Mouse (Mus musculus): Measurements from ENCODE around the gene Nprl2. TPM values are rescaled to one million over a fixed set of nuclear protein-coding genes. Genes with fewer than 3 reads are reported as not detected.

Gene Nprl2
- polyA plus RNA-seq, 1 experiment from 2014 or later, result 36.7 TPM

DNA sequence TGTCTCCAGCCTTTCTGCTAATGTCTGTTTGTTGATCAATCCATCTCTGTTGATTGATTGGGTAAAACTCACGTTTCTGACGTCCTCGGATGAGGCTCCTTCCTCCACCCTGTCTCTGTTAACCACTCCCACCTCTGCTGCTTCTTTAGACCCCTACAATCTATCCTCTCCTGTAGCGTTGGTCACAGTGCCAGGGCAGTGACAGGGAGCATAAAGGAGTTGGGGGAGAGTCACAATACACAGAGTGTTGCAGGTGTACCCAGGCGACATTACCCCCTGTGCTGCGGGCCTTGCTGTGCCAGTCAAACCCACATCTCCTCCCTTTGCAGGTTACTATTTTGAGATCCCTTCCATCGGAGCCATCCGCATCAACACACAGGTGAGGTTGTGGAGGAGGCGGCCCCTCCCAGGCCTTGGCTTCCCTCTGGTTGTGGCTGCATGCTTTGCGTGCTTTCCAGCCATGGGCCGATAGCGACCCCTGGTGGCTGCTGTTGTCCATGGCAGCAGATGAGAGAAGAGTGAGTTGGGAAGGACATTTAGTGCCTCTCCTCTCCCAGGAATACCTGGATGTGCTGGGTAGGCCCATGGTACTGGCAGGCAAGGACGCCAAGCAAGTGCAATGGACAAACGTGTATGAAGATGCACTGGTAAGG lies 27.6 kb upstream of the Nprl2 start:
- no peak overlapping the region; the same call in 1 of the 2 replicates for H3K4me3 ChIP-seq
- H3K27ac ChIP-seq, result no peak overlapping the region
- whole genome bisulfite sequencing, result 25% methylated on average over 14 of the region's 14 CpGs
- DNase-seq (ENCODE audit: extremely low spot score, low spot score), result peak; percentile 88
- H3K36me3 ChIP-seq (replicated peaks), result no peaks in the 10 kb centered on the region
- 0 out of 2 replicates have a peak, but pooled peaks cover 3% of the 10 kb centered on the region for H3K27me3 ChIP-seq (ENCODE audit: poor library complexity, severe bottlenecking)
- H3K4me1 ChIP-seq, result peaks cover 48% of the 10 kb centered on the region
- no peaks in the 10 kb centered on the region for H3K9me3 ChIP-seq

DNA sequence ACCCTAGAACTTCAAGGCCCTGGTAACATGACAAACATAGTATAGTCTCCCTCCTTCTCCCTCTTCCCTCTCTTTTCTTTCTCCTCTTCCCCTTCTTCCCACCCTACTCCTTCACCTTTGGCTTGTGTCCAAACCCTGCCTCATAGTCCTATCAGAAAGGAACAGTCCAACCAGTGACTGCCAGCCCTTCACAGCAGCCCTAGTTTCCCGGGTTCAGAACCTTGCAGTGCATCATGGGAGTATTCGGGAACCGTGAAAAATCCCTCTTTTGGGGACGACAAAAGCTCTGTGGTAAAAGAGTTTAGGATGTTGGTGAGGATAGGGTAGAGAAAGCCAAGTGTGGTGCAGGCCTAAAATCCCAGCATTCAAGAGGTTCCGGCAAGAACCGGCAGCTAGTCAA lies 21.7 kb upstream of the Nprl2 start:
- no peak for DNase-seq (ENCODE audit: extremely low spot score, low spot score)
- peaks cover 48% of the 10 kb centered on the region for H3K27me3 ChIP-seq (ENCODE audit: poor library complexity, severe bottlenecking)
- H3K4me3 ChIP-seq, result no peak overlapping the region
- H3K27ac ChIP-seq, result no peak overlapping the region
- 64% methylated on average over 6 of the region's 6 CpGs for WGBS
- H3K4me1 ChIP-seq, result peaks cover 24% of the 10 kb centered on the region
- H3K36me3 ChIP-seq (replicated peaks), result no peaks in the 10 kb centered on the region
- H3K9me3 ChIP-seq, result no peaks in the 10 kb centered on the region

DNA sequence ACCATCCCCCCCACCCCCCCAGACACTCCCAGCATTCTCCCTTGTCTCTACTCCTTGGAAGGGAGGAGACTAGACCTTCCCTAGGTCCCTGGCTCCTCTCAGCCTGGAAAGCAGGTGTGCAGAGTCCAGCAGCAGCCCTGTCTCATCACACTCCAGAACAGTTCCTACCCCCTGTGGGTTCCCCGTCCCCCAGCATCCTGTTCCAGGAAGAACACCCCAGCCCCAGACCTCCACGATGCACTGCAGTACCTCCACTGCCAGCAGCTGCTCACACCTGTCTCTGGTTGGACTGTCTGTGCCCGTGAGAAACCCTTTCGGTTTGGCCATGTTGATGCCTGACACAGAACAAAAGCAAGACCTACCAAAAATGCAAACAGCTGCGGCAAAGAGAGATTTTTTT lies 20.8 kb upstream of the Nprl2 start:
- 72% methylated on average over 5 of the region's 5 CpGs for WGBS
- Histone ChIP-seq H3K4me3 (no peak overlapping the region), H3K27me3 (ENCODE audit: poor library complexity, severe bottlenecking) (peaks cover 56% of the 10 kb centered on the region), H3K36me3 (replicated peaks) (no peaks in the 10 kb centered on the region), H3K9me3 (no peaks in the 10 kb centered on the region), H3K27ac (no peak overlapping the region), H3K4me1 (peaks cover 28% of the 10 kb centered on the region)
- no peak for DNase-seq (ENCODE audit: extremely low spot score, low spot score)

DNA sequence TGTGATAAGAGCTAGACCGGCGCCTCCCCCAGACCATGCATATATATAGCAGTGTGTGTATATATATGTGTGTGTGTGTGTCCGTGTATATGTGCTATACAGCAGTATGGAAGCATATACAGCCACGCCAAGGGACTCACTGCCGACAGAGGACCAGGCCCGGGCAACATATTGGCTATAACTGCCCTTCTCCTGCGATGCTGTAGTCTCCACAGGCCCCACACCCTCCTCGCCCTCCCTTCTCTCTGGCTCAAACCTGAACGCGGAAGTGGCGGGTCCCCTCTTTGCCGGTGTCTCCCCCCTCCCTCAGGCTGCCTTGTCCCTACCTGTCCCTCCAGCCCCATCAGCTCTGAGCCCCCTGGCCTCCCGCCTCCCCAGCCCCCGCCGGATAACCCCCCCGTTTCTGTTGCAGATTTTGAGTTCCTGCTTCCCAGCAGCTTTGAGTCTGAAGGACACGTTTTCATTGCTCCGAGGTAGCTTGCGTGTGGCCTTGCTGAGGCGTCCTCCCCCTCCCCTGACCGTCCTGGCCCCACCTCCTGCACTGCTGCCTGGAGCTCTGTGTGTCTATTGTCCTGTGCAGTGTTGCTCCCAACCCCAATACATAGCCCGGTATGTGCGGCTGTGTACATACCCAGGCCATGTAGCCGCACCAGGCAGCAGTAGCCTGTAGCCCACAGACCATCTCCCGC lies 20.2 kb upstream of the Nprl2 start:
- no peak for DNase-seq (ENCODE audit: extremely low spot score, low spot score)
- 24% methylated on average over 25 of the region's 25 CpGs for WGBS
- no peaks in the 10 kb centered on the region for H3K36me3 ChIP-seq (replicated peaks)
- H3K4me3 ChIP-seq, result peak overlapping the region; percentile 37
- H3K27ac ChIP-seq, result peak overlapping the region; percentile 68
- peaks cover 63% of the 10 kb centered on the region for H3K27me3 ChIP-seq (ENCODE audit: poor library complexity, severe bottlenecking)
- H3K9me3 ChIP-seq, result no peaks in the 10 kb centered on the region
- peaks cover 34% of the 10 kb centered on the region for H3K4me1 ChIP-seq

DNA sequence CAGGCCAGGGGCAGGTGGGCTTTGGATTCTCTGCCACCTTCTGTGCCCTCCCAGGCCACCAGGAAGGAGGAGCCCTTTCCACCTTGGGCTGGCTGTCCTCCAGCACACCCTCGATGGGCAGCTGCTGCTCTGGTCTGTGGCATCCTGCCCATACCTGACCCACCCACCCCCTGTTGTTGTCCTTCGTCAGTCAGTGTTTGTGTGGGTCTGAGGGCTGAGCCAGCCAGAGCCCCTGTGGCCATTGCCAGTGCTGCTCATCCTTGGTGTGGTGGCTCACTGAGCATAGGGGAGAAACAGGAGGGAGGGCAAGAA lies 19.7 kb upstream of the Nprl2 start:
- H3K4me1 ChIP-seq, result peaks cover 39% of the 10 kb centered on the region
- peak overlapping the region; percentile 37; the same call in 1 of the 2 replicates for H3K4me3 ChIP-seq
- H3K27ac ChIP-seq, result peak overlapping the region; percentile 68
- no peak for DNase-seq (ENCODE audit: extremely low spot score, low spot score)
- H3K9me3 ChIP-seq, result no peaks in the 10 kb centered on the region
- WGBS, result 42% methylated on average over 2 of the region's 2 CpGs
- no peaks in the 10 kb centered on the region for H3K36me3 ChIP-seq (replicated peaks)
- peaks cover 68% of the 10 kb centered on the region for H3K27me3 ChIP-seq (ENCODE audit: poor library complexity, severe bottlenecking)

DNA sequence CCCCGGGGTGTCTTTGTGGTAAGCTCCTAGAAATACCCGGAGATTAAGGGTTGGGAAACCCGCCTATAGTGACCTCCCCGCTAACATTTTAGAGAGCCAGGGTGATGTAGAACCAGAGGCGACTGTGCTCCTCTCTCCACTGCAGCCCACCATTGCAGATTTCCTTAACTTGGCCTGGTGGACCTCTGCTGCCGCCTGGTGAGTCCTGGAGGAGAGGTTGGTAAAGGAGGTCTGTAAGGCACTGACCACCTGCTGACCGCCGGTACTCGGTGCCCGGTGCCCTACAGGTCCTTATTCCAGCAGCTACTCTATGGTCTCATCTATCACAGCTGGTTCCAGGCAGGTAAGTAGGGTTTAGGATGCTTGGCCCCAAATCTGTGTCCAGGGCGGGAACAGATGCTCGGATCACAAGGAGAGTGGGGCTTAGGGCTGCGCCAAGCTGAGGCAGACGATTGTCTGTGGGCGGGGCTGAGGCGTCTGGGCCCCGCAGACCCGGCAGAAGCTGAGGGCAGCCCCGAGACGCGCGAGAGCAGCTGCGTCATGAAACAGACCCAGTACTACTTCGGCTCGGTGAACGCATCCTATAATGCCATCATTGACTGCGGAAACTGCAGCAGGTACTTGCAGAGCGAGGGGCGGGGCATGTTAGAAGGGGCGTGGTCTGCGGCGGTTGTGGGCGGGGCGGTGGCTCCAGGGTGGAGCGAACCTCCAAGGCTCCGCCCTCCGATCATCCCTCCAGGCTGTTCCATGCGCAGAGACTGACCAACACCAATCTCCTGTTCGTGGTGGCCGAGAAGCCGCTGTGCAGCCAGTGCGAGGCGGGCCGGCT lies 15.6 kb upstream of the Nprl2 start:
- peaks cover 78% of the 10 kb centered on the region for H3K27me3 ChIP-seq (ENCODE audit: poor library complexity, severe bottlenecking)
- peak overlapping the region; percentile 53 for H3K4me3 ChIP-seq
- H3K4me1 ChIP-seq, result peaks cover 41% of the 10 kb centered on the region
- no peaks in the 10 kb centered on the region for H3K9me3 ChIP-seq
- peak overlapping the region; percentile 41; the same call in 1 of the 2 replicates for H3K27ac ChIP-seq
- peak; percentile 87 for DNase-seq (ENCODE audit: extremely low spot score, low spot score)
- no peaks in the 10 kb centered on the region for H3K36me3 ChIP-seq (replicated peaks)
- 3% methylated on average over 43 of the region's 44 CpGs for WGBS

DNA sequence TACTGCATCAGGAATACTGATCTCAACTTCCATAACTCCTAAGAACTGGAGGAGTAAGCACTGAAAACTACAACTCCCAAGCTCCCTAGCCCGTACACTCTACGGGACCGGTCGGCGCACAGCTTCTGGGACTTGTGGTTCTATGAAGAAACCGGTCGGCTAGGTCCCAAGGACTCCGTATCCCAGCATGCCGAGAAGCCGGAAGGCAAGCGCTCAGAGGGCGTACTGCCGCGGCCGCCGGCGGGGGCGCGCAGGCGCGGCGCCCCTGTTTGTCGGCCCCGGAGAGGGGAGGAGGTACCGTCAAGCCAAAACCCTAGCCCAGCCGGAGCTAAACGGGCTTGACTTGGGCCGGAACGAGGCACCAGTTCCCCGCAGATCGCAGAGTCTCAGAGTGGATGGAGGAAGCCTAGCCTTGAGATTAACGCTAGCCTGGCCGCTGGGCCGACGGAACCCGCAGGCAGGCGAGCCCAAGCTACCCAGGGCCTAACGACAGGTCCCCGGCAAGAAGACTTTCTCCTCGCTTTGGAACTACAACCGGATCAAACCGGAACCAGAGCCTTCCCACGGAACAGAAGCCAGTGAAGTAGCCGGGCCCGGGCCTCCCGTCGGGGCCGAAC lies 8.1 kb upstream of the Nprl2 start, which contains the start of gene Tmem115:
TSS of gene Tmem115 (plus strand) at position 155 of the 617 bp plus-strand sequence.
- WGBS, result under 1% methylated on average over 48 of the region's 48 CpGs
- peak; percentile 93 for DNase-seq (ENCODE audit: extremely low spot score, low spot score)
- peak within 1 kb of the TSS; percentile 88 for H3K27ac ChIP-seq
- no peaks in the 10 kb centered on the region for H3K9me3 ChIP-seq
- H3K36me3 ChIP-seq (replicated peaks), result peaks cover 25% of the 10 kb centered on the region
- H3K27me3 ChIP-seq (ENCODE audit: poor library complexity, severe bottlenecking), result peaks cover 6% of the 10 kb centered on the region; the same call in 1 of the 2 replicates
- peak within 1 kb of the TSS; percentile 72 for H3K4me3 ChIP-seq
- H3K4me1 ChIP-seq, result peaks cover 43% of the 10 kb centered on the region

DNA sequence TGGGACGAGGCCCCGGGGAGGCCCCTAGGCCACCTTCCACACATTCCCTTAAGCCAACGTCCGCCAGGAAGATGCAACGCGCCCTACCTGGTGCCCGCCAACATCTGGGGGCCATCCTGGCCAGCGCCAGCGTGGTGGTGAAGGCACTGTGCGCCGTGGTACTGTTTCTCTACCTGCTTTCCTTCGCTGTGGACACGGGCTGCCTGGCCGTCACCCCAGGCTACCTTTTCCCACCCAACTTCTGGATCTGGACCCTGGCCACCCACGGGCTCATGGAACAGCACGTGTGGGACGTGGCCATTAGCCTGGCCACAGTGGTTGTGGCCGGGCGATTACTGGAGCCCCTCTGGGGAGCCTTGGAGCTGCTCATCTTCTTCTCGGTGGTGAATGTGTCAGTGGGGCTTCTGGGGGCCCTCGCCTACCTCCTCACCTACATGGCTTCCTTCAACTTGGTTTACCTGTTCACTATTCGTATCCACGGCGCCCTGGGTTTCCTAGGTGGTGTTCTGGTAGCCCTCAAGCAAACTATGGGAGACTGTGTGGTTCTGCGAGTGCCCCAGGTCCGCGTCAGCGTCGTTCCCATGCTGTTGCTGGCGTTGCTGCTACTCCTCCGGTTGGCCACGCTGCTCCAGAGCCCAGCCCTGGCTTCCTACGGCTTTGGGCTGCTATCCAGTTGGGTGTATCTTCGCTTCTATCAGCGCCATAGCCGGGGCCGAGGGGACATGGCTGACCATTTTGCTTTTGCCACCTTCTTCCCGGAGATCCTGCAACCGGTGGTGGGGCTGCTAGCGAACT lies 7.4 kb upstream of the Nprl2 start:
- H3K4me1 ChIP-seq, result peaks cover 43% of the 10 kb centered on the region
- no peaks in the 10 kb centered on the region for H3K9me3 ChIP-seq
- peak overlapping the region; percentile 72 for H3K4me3 ChIP-seq
- H3K27ac ChIP-seq, result peak overlapping the region; percentile 88
- no peak for DNase-seq (ENCODE audit: extremely low spot score, low spot score)
- H3K36me3 ChIP-seq (replicated peaks), result peaks cover 32% of the 10 kb centered on the region
- peaks cover 1% of the 10 kb centered on the region; the same call in 1 of the 2 replicates for H3K27me3 ChIP-seq (ENCODE audit: poor library complexity, severe bottlenecking)
- WGBS, result under 1% methylated on average over 40 of the region's 40 CpGs

DNA sequence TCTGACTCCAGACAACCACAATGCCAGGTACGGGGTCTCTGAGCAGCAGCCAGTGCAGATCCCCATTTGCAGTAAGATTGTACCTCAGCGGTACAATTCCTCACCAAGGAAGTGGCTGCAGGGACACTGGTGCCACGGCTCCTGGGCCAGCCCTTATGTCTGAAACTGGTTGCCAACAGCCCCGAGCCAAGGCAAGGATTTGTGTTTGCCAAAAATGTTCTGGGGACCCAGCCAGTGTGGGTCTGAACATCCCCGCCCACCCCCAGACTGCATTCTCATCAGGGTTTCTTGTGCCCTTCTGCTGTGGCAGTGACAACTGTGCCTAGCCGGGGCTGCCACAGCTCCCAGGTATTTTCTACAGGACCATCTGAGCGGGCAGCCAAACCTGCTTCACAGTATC lies 3.8 kb upstream of the Nprl2 start:
- 92% methylated on average over 7 of the region's 7 CpGs for WGBS
- no peak overlapping the region for H3K27ac ChIP-seq
- peaks cover 70% of the 10 kb centered on the region for H3K4me1 ChIP-seq
- no peak for DNase-seq (ENCODE audit: extremely low spot score, low spot score)
- H3K9me3 ChIP-seq, result no peaks in the 10 kb centered on the region
- H3K4me3 ChIP-seq, result 0 out of 2 replicates have a peak overlapping the region, but pooled peaks have one; percentile 72
- no peaks in the 10 kb centered on the region for H3K27me3 ChIP-seq (ENCODE audit: poor library complexity, severe bottlenecking)
- H3K36me3 ChIP-seq (replicated peaks), result peaks cover 41% of the 10 kb centered on the region

DNA sequence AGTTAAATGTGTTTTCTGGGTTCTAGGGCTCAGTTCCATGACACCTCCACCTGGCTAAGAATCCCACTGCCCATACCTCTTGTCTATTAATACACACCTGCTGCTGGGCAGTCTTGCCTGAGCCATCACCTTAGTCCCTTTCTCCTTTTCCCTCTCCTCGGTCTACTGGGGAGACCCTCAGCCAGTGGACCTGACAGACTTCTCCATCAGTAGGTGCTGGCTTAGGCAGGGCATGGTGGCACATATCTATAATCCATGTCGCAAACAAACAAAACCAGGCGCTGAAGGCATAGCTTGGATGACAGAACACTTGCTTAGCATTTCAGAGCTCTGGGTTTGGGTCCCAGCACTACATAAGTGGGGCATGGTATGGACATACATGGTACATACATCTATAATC lies 3.3 kb upstream of the Nprl2 start:
- WGBS, result 90% methylated on average over 3 of the region's 3 CpGs
- no peak overlapping the region for H3K4me3 ChIP-seq
- H3K4me1 ChIP-seq, result peaks cover 68% of the 10 kb centered on the region
- no peak for DNase-seq (ENCODE audit: extremely low spot score, low spot score)
- no peak overlapping the region for H3K27ac ChIP-seq
- H3K27me3 ChIP-seq (ENCODE audit: poor library complexity, severe bottlenecking), result no peaks in the 10 kb centered on the region
- peaks cover 46% of the 10 kb centered on the region for H3K36me3 ChIP-seq (replicated peaks)
- no peaks in the 10 kb centered on the region for H3K9me3 ChIP-seq

DNA sequence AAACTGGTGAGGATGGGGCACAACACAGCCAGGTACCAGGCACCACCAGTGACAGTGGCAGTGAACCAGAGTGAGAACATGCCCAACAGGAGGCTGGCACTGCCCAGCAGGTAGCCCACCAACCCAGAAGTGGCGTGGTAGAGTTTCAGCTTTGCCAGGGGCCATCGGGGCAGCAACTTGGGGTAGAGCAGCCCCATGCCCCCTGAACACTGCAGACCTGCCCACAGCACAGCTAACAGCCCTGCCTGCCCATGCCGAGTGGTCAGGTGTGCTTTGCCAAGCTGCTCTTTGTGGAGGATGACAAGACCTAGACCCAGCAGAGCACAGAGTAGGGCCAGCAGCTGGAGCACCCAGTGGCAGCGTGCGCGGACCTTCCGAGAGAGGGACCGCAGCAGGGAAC lies 2.1 kb upstream of the Nprl2 start:
- no peak overlapping the region for H3K27ac ChIP-seq
- H3K36me3 ChIP-seq (replicated peaks), result peaks cover 58% of the 10 kb centered on the region
- H3K4me1 ChIP-seq, result peaks cover 60% of the 10 kb centered on the region
- H3K9me3 ChIP-seq, result no peaks in the 10 kb centered on the region
- no peaks in the 10 kb centered on the region for H3K27me3 ChIP-seq (ENCODE audit: poor library complexity, severe bottlenecking)
- WGBS, result 94% methylated on average over 8 of the region's 8 CpGs
- no peak overlapping the region; the same call in 1 of the 2 replicates for H3K4me3 ChIP-seq
- DNase-seq (ENCODE audit: extremely low spot score, low spot score), result no peak

DNA sequence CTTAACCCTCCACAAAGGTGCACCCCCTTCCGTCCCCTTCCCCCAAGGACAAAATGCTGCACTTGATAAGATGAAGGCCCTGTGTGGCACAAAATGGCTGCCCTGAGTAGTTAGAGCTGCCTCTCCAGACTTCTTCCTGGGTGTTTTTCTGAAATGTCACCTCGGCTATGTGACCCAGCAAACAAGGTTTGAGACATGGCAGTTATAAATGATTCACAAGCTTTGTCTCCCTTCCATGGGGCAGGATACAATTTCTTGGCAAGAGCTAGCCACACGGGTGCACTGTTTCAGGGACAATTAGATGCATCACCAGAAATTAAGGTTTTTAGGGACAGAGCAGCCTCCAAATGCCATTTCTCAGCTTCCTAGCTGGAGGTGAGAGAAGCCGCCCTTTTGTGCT lies 1.6 kb upstream of the Nprl2 start:
- Histone ChIP-seq H3K9me3 (no peaks in the 10 kb centered on the region), H3K27ac (no peak overlapping the region), H3K4me3 (peak overlapping the region; percentile 70; the same call in 1 of the 2 replicates), H3K4me1 (peaks cover 55% of the 10 kb centered on the region), H3K36me3 (replicated peaks) (peaks cover 63% of the 10 kb centered on the region), H3K27me3 (ENCODE audit: poor library complexity, severe bottlenecking) (no peaks in the 10 kb centered on the region)
- WGBS, result 81% methylated on average over 4 of the region's 4 CpGs
- no peak for DNase-seq (ENCODE audit: extremely low spot score, low spot score)
